Mouse (Mus musculus) lung, postnatal 0 days (tissue): ENCODE measurements around the gene Drc1.

Experiments used
- CTCF ChIP-seq: IDR thresholded peaks from 2 replicates; pipeline ENCODE4 v1.5.1; 2016; ENCODE audit warnings: antibody characterized with exemption, mild to moderate bottlenecking
- EP300 ChIP-seq: IDR thresholded peaks from 2 replicates; pipeline ENCODE4 v1.6.1; 2016; ENCODE audit warnings: antibody characterized with exemption, mild to moderate bottlenecking, control low read depth

DNA sequence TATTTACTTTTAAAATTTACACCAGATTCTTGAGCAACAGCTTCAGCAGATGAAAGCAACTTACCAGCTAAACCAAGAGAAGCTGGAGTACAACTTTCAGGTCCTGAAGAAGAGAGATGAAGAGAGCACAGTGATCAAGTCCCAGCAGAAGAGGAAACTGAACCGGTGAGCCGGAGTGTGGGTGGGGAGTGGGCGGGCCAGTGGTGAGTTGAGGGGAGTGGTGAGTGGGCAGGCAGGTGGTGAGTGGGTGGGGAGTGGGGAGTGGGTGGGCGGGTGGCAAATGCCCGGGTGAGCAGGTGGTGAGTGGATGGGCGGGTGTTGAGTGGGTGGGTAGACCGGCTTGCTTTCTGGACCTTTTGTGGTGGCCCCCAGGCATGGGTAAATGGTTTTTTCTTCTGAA is 73.9 kb downstream of the Drc1 start:
- TF ChIP-seq CTCF, result no peak
- TF ChIP-seq EP300, result no peak
